Mouse (Mus musculus) inflammation-experienced regulatory T-cells, adult 6 months (primary cell): Measurements from ENCODE around the gene Gsta2. TPM values are rescaled to one million over a fixed set of nuclear protein-coding genes. Genes with fewer than 3 reads are reported as not detected.
"Not testable (repeated sequence)": the region's sequence is repeated elsewhere in the genome, so short reads cannot be mapped to it uniquely, and the experiment has no call there.

Experiments used
- ATAC-seq: one replicate; pipeline ENCODE4 v1.8.0; 2017
- polyA plus RNA-seq, 3 experiments: library from polyadenylated mRNA; unstranded; fragments of 100-300 nt; shearing (Covaris generic); gene quantifications; one replicate each; pipeline ENCODE4 v1.2.1; 2017

The Gsta2 gene
- polyA plus RNA-seq, 3 experiments from 2014 or later: not detected

- no peak for ATAC-seq
Measured at GRCm38 (mm10) chr9:78365850-78366544, 10.4 kb upstream of the Gsta2 start.

GRCm38 (mm10) chr9:78364701-78365100, 9.1 kb upstream of the Gsta2 start:
- ATAC-seq: no peak

GRCm38 (mm10) chr9:78363374-78363773, 7.8 kb upstream of the Gsta2 start:
- ATAC-seq: no peak

- no peak for ATAC-seq
Measured at GRCm38 (mm10) chr9:78360484-78360872, 4.9 kb upstream of the Gsta2 start.

- no peak for ATAC-seq
Measured at GRCm38 (mm10) chr9:78359750-78360483, 4.3 kb upstream of the Gsta2 start.

GRCm38 (mm10) chr9:78358053-78358452, 2.5 kb upstream of the Gsta2 start:
- peak; percentile 38 for ATAC-seq

- no peak for ATAC-seq
Measured at GRCm38 (mm10) chr9:78354665-78355578, 666 bp downstream of the Gsta2 start.

GRCm38 (mm10) chr9:78351504-78352220, 3.9 kb downstream of the Gsta2 start:
- ATAC-seq: no peak

DNA sequence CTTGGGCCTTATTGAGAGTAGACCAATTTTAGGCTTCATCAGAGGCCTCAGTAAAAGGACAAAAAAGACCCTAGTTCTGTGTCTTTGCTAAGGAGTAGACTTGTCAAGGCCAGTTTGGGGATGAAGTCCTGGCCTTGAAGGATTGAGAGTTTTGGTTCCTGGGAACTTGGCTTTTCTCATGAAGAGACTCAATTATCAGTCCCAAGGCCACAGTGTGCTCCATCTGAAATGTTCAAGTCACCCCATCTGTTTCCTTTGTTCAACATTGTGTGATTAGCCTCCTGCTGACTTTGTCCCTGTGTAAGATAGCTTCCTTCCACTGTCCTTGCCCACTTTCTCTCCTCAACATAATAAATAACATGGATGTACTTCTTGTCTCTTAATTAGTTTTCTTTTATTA, 5.6 kb downstream of the Gsta2 start:
- ATAC-seq: not testable (repeated sequence)

- not testable (repeated sequence) for ATAC-seq
Measured at GRCm38 (mm10) chr9:78349141-78349540, 6.4 kb downstream of the Gsta2 start.

- ATAC-seq: not testable (repeated sequence)
Measured at GRCm38 (mm10) chr9:78348206-78349004, 7.2 kb downstream of the Gsta2 start.

DNA sequence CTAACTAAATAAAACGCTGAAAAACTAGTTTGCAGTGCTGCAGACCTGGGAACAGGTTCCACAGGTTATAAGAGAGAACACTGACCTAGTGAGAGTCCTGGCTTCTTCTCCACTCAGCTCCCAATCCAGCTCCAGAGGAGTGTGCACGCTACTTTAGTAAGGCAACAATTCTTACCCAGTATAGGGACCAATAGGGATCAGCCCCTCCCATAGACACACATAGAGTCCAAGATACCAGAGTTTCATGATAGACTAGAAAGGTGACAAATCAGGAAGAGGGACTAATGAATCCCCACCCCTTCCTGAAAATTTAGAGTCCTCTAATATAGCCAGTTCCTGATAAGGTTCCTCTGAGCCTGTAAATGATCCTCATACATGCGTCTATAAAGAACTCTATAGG, 8.6 kb downstream of the Gsta2 start:
- ATAC-seq: no peak

DNA sequence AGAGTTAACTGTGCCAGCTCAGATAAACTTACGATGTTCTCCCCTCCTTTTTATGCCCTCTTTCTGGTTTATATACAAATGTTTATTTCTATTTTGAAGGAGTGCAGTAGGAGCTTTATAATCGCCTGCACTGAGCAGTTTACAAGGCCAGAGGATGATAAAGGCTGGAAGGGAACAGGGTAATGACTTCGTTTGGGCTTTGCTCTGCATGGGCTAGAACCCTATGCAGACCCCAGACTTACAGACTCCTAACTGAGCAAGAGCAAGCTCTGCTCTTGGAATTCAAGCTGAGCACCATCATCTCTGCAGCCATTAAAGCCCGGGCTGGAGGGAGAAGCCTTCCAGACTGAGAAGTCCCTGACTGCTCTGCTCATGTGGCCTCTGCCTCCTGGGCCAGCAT, 10.4 kb downstream of the Gsta2 start:
- ATAC-seq: not testable (repeated sequence)

DNA sequence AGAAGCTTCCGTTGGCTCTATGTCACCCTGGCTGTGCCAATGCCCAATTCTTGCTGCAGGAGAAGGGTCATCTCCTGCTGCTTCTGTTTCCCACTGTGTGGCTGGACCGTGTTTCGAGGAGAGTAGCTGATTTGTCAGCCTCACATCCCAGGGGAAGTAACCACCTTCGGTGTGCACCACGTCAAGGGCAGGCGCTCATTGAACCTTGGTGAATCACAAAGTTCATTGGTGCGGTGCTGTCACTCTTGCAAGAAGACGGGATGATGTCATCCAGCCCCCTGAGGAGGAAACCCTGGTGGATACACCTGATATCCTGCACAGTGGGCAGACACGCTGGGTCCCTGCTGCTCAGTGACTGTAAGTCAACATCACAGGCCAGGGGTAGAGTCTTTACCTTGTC, 12.5 kb downstream of the Gsta2 start:
- not testable (repeated sequence) for ATAC-seq

DNA sequence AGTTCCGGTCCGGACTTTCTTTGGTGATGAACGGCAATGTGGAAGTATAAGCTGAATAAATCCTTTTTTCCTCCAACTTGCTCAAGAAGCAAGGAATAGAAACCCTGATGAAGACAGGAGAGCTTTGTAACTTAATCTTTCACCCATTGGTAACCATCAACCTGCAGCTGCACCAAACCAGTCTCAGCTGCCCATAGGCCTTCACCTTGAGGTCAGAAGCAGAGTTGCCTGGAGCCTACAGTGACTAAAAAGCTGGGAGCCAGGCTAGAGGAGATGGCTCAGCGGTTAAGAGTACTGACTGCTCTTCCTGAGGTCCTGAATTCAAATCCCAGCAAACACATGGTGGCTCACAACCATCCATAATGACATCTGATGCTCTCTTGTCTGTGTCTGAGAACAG, 13.1 kb downstream of the Gsta2 start:
- not testable (repeated sequence) for ATAC-seq

DNA sequence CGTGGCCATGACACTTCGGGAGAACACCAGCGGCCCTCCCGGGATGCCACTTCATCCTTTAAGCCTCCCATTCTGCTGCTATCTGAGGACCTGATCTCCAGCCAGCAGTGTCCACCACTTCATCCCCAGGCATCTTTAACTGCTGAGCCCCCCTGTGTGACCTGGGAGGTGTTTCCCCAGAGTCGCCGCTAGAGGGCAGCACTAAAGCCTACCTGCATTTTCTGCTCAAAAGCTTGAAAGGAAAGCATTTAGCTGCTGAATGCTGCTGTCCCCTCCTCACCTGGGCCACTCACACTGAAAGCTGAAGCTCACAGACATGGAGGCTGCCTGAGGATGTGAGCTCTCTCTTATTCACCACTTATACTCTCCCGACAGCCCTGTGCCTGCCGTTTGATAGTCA, 15.3 kb downstream of the Gsta2 start:
- ATAC-seq: not testable (repeated sequence)

- not testable (repeated sequence) for ATAC-seq
Measured at GRCm38 (mm10) chr9:78337050-78337449, 18.5 kb downstream of the Gsta2 start.

DNA sequence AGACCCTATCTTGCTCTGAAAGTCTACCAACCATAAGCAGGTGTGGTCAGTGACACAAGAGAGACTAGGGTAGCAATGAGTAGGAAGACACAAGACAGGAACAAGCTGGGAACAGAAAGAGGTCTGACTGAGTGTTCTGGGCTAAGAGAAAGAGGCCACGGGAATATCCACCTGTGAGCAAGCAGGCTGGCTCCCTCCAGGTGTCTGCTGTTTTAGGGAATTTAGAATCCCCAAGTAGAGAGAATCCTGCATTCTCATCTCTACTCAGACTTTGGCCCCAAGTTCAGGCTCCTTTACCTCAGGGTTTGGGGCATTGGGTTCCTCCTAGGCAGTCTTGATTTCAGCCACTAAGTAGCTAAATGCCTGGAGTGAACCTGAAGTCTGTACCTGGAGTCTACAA, 28.3 kb downstream of the Gsta2 start, which contains the start of gene Omt2b:
Omt2b (plus strand) TSS at position 301 of the 400 bp plus-strand sequence.
- ATAC-seq: not testable (repeated sequence)

GRCm38 (mm10) chr9:78319499-78319898, 36.1 kb downstream of the Gsta2 start:
- ATAC-seq: no peak

DNA sequence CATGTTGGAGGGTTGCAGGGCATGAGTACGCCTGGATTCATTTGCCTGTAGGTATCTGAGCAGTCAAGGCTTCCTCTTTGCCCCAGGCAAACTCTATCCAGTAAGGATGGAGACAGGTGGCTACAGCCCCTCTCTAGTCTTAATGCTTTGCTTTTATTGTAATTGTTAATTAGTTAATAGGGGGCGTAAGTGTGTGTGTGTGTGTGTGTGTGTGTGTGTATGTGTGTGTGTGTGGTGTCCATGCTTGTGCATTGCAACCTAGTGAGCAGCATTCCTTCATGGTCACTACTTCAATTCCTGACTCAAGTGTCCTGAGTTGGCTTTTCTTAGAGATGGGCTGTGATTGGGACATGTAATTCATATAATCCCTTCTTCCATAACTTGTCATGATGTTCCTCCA, 40.9 kb downstream of the Gsta2 start, which contains the start of gene Omt2a:
Omt2a (minus strand) TSS at position 101 of the 400 bp plus-strand sequence.
- no peak for ATAC-seq

GRCm38 (mm10) chr9:78308122-78308521, 47.5 kb downstream of the Gsta2 start:
- not testable (repeated sequence) for ATAC-seq
